Comparison of ENCODE assay signal across 8 mouse cellular contexts in genomic region chr4:94124177-94124576, GRCm38 (mm10).
A peak's percentile ranks its signal among the peaks of the same experiment; 100 is the strongest.
DNase-seq lines count a peak whose midpoint lies in the region.

No protein-coding gene starts in this region.

- DNase-seq in adrenal gland, postnatal 36 days, result peak; percentile 2 to 5
- no peak for DNase-seq in adrenal gland, adult 2 months
- DNase-seq in kidney, postnatal 10 days, result peak; percentile 7
- DNase-seq in kidney, adult 11 months, result no peak
- DNase-seq in 416B (ENCODE audit: low read depth), result peak; percentile 36
- peak; percentile 17 for DNase-seq in embryo, embryonic 10.5 days (ENCODE audit: low spot score)
- DNase-seq in urinary bladder, postnatal 36 days (ENCODE audit: low spot score in 2 of 2), result no peak
- DNase-seq in left cerebral cortex, adult 18-20 months (ENCODE audit: low spot score in 2 of 2), result no peak

Comparison
In these comparisons a context has a peak if more than half of its experiments do, and no peak if none do; other contexts are left out.
1. DNase-seq: peak in adrenal gland, postnatal 36 days (2 of 2), kidney, postnatal 10 days (single experiment), 416B (single experiment) and embryo, embryonic 10.5 days (single experiment); none in adrenal gland, adult 2 months (single experiment), kidney, adult 11 months (single experiment), urinary bladder, postnatal 36 days (0 of 2) and left cerebral cortex, adult 18-20 months (0 of 2).